9 mouse cellular contexts compared by ENCODE assay signal in the genomic region with DNA sequence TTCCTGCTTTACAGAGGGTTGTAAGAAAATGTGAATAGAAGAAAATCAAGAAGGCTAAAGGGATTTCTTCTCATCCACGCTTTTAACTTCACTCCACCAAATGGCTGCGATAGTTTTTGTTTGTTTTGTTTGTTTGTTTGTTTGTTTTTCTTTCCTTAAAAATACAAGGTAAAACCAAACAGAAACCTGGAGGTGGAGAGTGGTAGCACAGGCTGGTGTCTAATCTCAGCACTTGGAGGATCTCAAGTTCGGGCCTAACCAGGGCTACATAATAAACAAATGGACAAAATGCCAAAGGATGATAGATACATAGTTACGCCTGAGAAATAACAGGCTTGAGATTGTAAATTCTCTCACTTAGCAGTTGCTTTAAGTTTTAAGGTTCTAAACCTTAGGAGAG. TPM values are rescaled to one million over a fixed set of nuclear protein-coding genes. Genes with fewer than 3 reads are reported as not detected.
DNase-seq lines count a peak whose midpoint lies in the region; ATAC-seq and TF ChIP-seq lines count a peak whose summit lies in the region.
"Had no signal": no experiment of that assay in that cellular context is flagged by ENCODE, and none has a peak within 500 bp of the region (broad histone marks: within the 10 kb centered on the region; RNA-seq: fewer than 3 reads in every experiment).

No protein-coding gene starts in this region.

- H3K27ac ChIP-seq in hindbrain, postnatal 0 days, result no peak overlapping the region
- no peak overlapping the region for H3K27ac ChIP-seq in neural tube, embryonic 14.5 days (ENCODE audit: low read depth, low read length)

- DNase-seq in cerebellum, postnatal 10 days, result peak; percentile 27 to 44
- DNase-seq in cerebellum, adult 9-11 months, result no peak
- peak; percentile 10 for DNase-seq in lung, postnatal 10 days
- DNase-seq in lung, postnatal 4 days, result no peak
- DNase-seq in hindbrain, postnatal 0 days (ENCODE audit: low spot score), result peak; percentile 18
- DNase-seq in gastrocnemius, postnatal 25 days, result no peak
- no peak for DNase-seq in adrenal gland, postnatal 10 days

- no peak overlapping the region; the same call in 1 of the 2 replicates for H3K4me2 ChIP-seq in hindbrain, postnatal 0 days (ENCODE audit: low read depth, low read length)
- no peak overlapping the region for H3K4me2 ChIP-seq in neural tube, embryonic 14.5 days (ENCODE audit: low read depth, low read length)

- no peaks in the 10 kb centered on the region for H3K36me3 ChIP-seq in hindbrain, postnatal 0 days (ENCODE audit: insufficient read depth, low read length)
- H3K36me3 ChIP-seq in neural tube, embryonic 14.5 days (ENCODE audit: control insufficient read depth, insufficient read depth, low read length), result no peaks in the 10 kb centered on the region
- H3K36me3 ChIP-seq: heart, embryonic 12.5 days had no signal

- H3K4me3 ChIP-seq in hindbrain, postnatal 0 days (ENCODE audit: low read length), result no peak overlapping the region
- no peak overlapping the region for H3K4me3 ChIP-seq in neural tube, embryonic 14.5 days (ENCODE audit: low read depth, low read length)
- H3K4me3 ChIP-seq: heart, embryonic 12.5 days had no signal

- WGBS in hindbrain, postnatal 0 days, result 61% methylated on average over 4 of the region's 4 CpGs
- WGBS in neural tube, embryonic 14.5 days, result 65% methylated on average over 4 of the region's 4 CpGs

- no peaks in the 10 kb centered on the region for H3K4me1 ChIP-seq in hindbrain, postnatal 0 days (ENCODE audit: insufficient read depth, low read length)
- H3K4me1 ChIP-seq in neural tube, embryonic 14.5 days (ENCODE audit: control insufficient read depth, insufficient read depth, low read length), result no peaks in the 10 kb centered on the region

- TF ChIP-seq CTCF in hindbrain, postnatal 0 days (IDR thresholded peaks at IDR 0.05; ENCODE audit: low read depth), result no peak; the same call in 1 of the 2 replicates

- ATAC-seq in hindbrain, postnatal 0 days, result peak; percentile 52; the same call in 1 of the 2 replicates
- ATAC-seq in neural tube, embryonic 14.5 days (ENCODE audit: low read depth), result 0 out of 2 replicates have a peak, but pooled peaks have one; percentile 52

- H3K9ac ChIP-seq in hindbrain, postnatal 0 days (replicated peaks; ENCODE audit: low read length), result no peak overlapping the region
- H3K9ac ChIP-seq in neural tube, embryonic 14.5 days (replicated peaks; ENCODE audit: low read depth, low read length), result no peak overlapping the region
- H3K9ac ChIP-seq: heart, embryonic 12.5 days had no signal

- H3K9me3 ChIP-seq in hindbrain, postnatal 0 days (ENCODE audit: low read length), result no peaks in the 10 kb centered on the region
- H3K9me3 ChIP-seq in neural tube, embryonic 14.5 days (ENCODE audit: control insufficient read depth, low read length), result no peaks in the 10 kb centered on the region
- H3K9me3 ChIP-seq: heart, embryonic 12.5 days had no signal

- no peaks in the 10 kb centered on the region for H3K27me3 ChIP-seq in hindbrain, postnatal 0 days (ENCODE audit: insufficient read depth, low read length)
- no peaks in the 10 kb centered on the region for H3K27me3 ChIP-seq in neural tube, embryonic 14.5 days (ENCODE audit: control insufficient read depth, insufficient read depth, low read length)
- H3K27me3 ChIP-seq: heart, embryonic 12.5 days had no signal

RNA-seq across cellular contexts. Expression of gene Mboat1, which starts 50.8 kb away (rescaled TPM):
- 1.4 and 3.1 TPM in 2 replicates for total RNA-seq in hindbrain, postnatal 0 days (2014; rRNA removed)
- 3.6 and 4.2 TPM in 2 replicates for polyA plus RNA-seq in hindbrain, postnatal 0 days (2015; fragmentation: Nextera tagmentation; extraction: Ambion mirVana)
- 1.4 and 2.3 TPM in 2 replicates for polyA plus RNA-seq in neural tube, embryonic 14.5 days (2014; fragmentation: Nextera tagmentation; extraction: Ambion mirVana)
- 1 to 10 TPM; 1.7 to 2.5 TPM for total RNA-seq in gastrocnemius, postnatal 25 days (2021)
- 1 to 10 TPM; 4.4 to 5.5 TPM for total RNA-seq in adrenal gland, postnatal 10 days (2021)

Comparison
In these comparisons a context has a peak if more than half of its experiments do, and no peak if none do; other contexts are left out.
1. DNase-seq: peak in cerebellum, postnatal 10 days (2 of 2), lung, postnatal 10 days (single experiment) and hindbrain, postnatal 0 days (single experiment); none in cerebellum, adult 9-11 months (single experiment), lung, postnatal 4 days (0 of 2), gastrocnemius, postnatal 25 days (single experiment) and adrenal gland, postnatal 10 days (single experiment).